Mouse (Mus musculus): ENCODE data around the gene Polr1d. TPM values are rescaled to one million over a fixed set of nuclear protein-coding genes. Genes with fewer than 3 reads are reported as not detected.

Gene Polr1d
- polyA plus RNA-seq, 1 experiment, result 33.0 TPM

DNA sequence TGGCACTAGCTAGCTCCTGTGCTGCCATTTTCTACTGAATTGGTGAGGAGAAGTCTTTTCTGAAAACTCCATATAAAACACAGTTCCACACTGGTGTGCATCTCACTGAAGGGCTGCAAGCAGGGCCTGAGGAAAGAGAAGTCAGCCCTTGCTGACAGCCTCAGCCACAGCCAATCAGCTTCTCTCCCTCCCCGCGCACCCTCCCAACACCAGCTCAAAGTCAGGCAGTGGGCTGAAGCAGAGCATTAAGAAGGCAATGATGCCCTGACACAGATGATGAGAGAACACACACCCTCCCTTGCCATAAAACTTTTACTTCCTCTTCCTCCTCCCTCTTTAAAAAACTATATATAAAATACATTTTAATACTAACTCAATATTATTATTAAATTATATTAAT, 16.8 kb upstream of the Polr1d start:
- peaks cover 8% of the 10 kb centered on the region for H3K4me1 ChIP-seq (ENCODE audit: control insufficient read depth, insufficient read depth, insufficient read length, low read length)
- TF ChIP-seq POLR2A (IDR thresholded peaks at IDR 0.05; ENCODE audit: low read depth, low read length) (no peak), CTCF (IDR thresholded peaks at IDR 0.05; ENCODE audit: extremely low read depth, insufficient read length, insufficient replicate concordance, low read depth, low read length) (no peak)
- H3K36me3 ChIP-seq (ENCODE audit: control insufficient read depth, insufficient read depth, low read length), result no peaks in the 10 kb centered on the region
- no peaks in the 10 kb centered on the region for H3K27me3 ChIP-seq (ENCODE audit: control insufficient read depth, insufficient read depth, low read length)
- WGBS, result 80% methylated on average over 2 of the region's 2 CpGs
- no peak overlapping the region for H3K4me3 ChIP-seq (ENCODE audit: low read depth, low read length)
- no peak overlapping the region for H3K27ac ChIP-seq (ENCODE audit: insufficient read depth, low read depth, low read length)

DNA sequence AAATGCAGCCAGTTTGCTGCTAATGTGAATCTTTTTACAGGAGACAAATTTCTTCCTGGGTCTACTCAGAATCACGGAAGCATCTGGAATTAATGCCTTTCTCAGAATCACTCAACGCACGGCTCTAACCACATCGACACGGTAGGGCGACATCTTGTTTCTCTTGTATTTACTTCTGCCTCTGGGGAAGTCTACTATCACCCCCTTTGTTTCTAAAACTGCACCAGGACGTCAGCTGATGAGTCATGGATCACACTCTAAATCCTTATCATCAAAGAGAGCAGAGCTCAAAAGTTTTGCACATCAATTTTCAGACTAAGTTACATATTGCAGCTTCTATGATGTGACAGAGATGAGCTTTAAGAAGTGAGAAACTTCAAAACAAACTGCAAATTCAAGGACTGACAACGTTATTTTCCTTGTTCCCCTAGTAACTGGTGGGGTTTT, 13.6 kb upstream of the Polr1d start:
- Histone ChIP-seq H3K27ac (ENCODE audit: insufficient read depth, low read depth, low read length) (no peak overlapping the region), H3K36me3 (ENCODE audit: control insufficient read depth, insufficient read depth, low read length) (no peaks in the 10 kb centered on the region), H3K27me3 (ENCODE audit: control insufficient read depth, insufficient read depth, low read length) (no peaks in the 10 kb centered on the region), H3K4me3 (ENCODE audit: low read depth, low read length) (no peak overlapping the region), H3K4me1 (ENCODE audit: control insufficient read depth, insufficient read depth, insufficient read length, low read length) (peaks cover 10% of the 10 kb centered on the region)
- TF ChIP-seq CTCF (IDR thresholded peaks at IDR 0.05; ENCODE audit: extremely low read depth, insufficient read length, insufficient replicate concordance, low read depth, low read length) (no peak), POLR2A (IDR thresholded peaks at IDR 0.05; ENCODE audit: low read depth, low read length) (no peak)
- WGBS, result 57% methylated on average over 8 of the region's 8 CpGs

DNA sequence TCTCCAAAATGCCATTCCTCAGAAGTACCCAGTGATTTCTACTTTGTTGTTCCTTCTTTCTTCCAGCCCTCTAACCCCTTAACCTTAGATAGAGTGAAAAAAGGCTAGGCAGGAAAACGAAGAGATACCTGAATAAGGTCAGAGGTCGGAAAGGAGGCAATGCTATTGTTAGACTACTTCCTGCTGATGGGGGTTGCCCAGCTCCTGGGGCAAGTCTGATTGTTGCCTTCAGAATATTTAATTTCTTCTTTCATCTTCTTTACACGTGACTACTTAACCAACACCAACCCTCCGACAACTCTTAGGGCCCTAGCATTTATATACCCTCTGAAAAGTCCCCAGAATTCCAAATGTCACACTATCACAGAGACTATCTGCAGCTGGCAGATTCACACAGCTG, 10.7 kb upstream of the Polr1d start:
- WGBS, result 60% methylated on average over 4 of the region's 4 CpGs
- Histone ChIP-seq H3K27me3 (ENCODE audit: control insufficient read depth, insufficient read depth, low read length) (no peaks in the 10 kb centered on the region), H3K4me1 (ENCODE audit: control insufficient read depth, insufficient read depth, insufficient read length, low read length) (peaks cover 5% of the 10 kb centered on the region; the same call in 1 of the 2 replicates), H3K36me3 (ENCODE audit: control insufficient read depth, insufficient read depth, low read length) (no peaks in the 10 kb centered on the region), H3K4me3 (ENCODE audit: low read depth, low read length) (no peak overlapping the region), H3K27ac (ENCODE audit: insufficient read depth, low read depth, low read length) (no peak overlapping the region)
- TF ChIP-seq POLR2A (IDR thresholded peaks at IDR 0.05; ENCODE audit: low read depth, low read length) (no peak), CTCF (IDR thresholded peaks at IDR 0.05; ENCODE audit: extremely low read depth, insufficient read length, insufficient replicate concordance, low read depth, low read length) (no peak)

DNA sequence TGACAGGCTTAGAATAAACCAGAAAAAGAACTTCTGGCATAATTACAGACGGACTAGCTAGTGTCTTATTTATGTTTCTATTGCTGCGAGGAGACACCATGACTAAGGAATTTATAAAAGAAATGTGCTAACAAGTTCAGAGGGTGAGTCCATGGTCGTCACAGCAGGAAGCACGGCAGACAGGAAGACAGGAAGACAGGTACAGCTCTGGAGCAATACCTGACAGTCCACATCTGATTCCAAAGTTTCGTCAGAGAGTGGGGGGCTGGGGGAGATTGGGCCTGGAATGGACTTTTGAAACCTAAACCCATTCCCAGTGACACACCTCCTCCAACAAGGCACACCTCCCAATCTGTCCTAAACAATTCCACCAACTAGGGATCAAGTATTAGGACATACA, 9.9 kb upstream of the Polr1d start:
- Histone ChIP-seq H3K27me3 (ENCODE audit: control insufficient read depth, insufficient read depth, low read length) (no peaks in the 10 kb centered on the region), H3K36me3 (ENCODE audit: control insufficient read depth, insufficient read depth, low read length) (no peaks in the 10 kb centered on the region), H3K27ac (ENCODE audit: insufficient read depth, low read depth, low read length) (no peak overlapping the region), H3K4me3 (ENCODE audit: low read depth, low read length) (no peak overlapping the region), H3K4me1 (ENCODE audit: control insufficient read depth, insufficient read depth, insufficient read length, low read length) (peaks cover 5% of the 10 kb centered on the region; the same call in 1 of the 2 replicates)
- 63% methylated on average over 5 of the region's 5 CpGs for WGBS
- TF ChIP-seq POLR2A (IDR thresholded peaks at IDR 0.05; ENCODE audit: low read depth, low read length), result no peak
- TF ChIP-seq CTCF (IDR thresholded peaks at IDR 0.05; ENCODE audit: extremely low read depth, insufficient read length, insufficient replicate concordance, low read depth, low read length), result no peak

DNA sequence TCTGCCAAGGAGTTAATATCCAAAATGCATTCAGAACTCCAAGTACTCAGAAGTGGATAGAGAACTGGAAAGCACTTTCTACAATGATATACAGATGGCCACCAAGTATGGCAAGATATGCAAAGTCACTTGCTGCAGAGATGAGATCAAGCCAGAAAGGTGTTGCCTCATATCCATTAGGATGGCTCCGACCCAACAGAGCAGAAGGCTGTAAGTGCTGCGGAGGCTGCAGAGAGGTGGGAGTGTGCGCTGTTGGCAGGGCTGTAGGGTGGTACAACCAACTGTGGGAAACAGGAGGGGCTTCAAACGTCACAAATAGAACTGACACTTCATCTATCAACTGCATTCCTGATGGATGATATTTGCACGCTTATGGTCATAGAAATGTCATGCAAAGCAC, 8.0 kb upstream of the Polr1d start:
- H3K27ac ChIP-seq (ENCODE audit: insufficient read depth, low read depth, low read length), result no peak overlapping the region
- H3K36me3 ChIP-seq (ENCODE audit: control insufficient read depth, insufficient read depth, low read length), result no peaks in the 10 kb centered on the region
- H3K27me3 ChIP-seq (ENCODE audit: control insufficient read depth, insufficient read depth, low read length), result no peaks in the 10 kb centered on the region
- TF ChIP-seq CTCF (IDR thresholded peaks at IDR 0.05; ENCODE audit: extremely low read depth, insufficient read length, insufficient replicate concordance, low read depth, low read length) (no peak), POLR2A (IDR thresholded peaks at IDR 0.05; ENCODE audit: low read depth, low read length) (no peak)
- 82% methylated on average over 5 of the region's 5 CpGs for WGBS
- H3K4me3 ChIP-seq (ENCODE audit: low read depth, low read length), result no peak overlapping the region
- peaks cover 7% of the 10 kb centered on the region; the same call in 1 of the 2 replicates for H3K4me1 ChIP-seq (ENCODE audit: control insufficient read depth, insufficient read depth, insufficient read length, low read length)

DNA sequence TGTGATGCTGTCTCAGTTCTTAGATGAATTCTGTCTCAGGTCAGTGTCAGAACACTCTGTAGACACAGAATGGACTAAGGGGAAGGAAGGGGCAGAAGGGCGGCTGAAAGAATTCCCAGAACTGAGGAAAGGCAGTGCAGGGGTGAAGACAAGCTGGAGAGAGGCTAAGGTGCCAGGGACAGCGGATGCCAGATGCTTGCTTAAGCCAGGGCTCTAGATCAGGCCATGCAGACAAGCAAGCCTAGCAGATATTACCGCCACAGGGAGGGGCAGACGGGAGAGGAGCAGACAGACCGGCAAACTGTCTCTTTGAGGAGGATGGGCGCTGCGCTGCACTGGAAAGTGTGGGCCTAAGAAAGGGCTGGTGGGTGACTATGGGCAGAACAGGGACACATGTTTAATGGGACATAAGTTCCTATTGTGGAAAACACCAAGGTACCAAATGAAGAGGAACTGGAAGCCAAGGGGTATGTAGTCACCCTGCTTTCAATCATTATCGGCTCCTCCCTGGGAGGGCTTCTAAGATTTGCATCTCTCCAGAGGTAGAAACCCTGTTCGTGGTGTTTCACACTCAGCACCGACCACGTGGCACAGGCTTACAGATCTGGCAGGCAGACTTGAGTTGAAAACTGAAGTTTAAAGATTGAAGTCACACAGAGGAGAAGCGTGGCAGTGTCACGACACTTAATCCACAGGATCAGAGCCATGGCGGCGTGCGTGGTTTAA, 5.9 kb upstream of the Polr1d start:
- no peak overlapping the region for H3K4me3 ChIP-seq (ENCODE audit: low read depth, low read length)
- whole genome bisulfite sequencing, result 78% methylated on average over 16 of the region's 16 CpGs
- H3K27ac ChIP-seq (ENCODE audit: insufficient read depth, low read depth, low read length), result peak overlapping the region; percentile 57
- H3K4me1 ChIP-seq (ENCODE audit: control insufficient read depth, insufficient read depth, insufficient read length, low read length), result peaks cover 10% of the 10 kb centered on the region; the same call in 1 of the 2 replicates
- no peaks in the 10 kb centered on the region for H3K36me3 ChIP-seq (ENCODE audit: control insufficient read depth, insufficient read depth, low read length)
- no peak for TF ChIP-seq POLR2A (IDR thresholded peaks at IDR 0.05; ENCODE audit: low read depth, low read length)
- no peak for TF ChIP-seq CTCF (IDR thresholded peaks at IDR 0.05; ENCODE audit: extremely low read depth, insufficient read length, insufficient replicate concordance, low read depth, low read length)
- H3K27me3 ChIP-seq (ENCODE audit: control insufficient read depth, insufficient read depth, low read length), result no peaks in the 10 kb centered on the region

DNA sequence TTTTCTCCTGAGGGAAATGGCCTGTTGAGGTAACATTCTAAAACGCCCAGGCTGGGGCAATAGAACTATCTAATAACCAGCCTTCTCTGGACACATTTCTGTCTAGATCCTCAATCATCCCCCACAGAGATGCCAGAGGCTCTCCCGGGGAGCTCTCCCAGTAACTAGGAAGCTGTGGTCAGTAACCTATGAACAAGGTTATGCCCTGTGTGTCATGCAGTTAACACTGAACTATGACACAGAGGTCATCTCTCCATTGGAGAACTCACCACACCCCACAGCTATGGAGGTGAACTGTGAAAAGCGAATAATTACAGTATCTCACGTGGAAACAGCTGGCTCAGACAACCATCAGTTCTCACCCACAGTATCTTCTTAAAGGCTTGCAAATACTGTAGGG, 5.0 kb upstream of the Polr1d start:
- no peak for TF ChIP-seq CTCF (IDR thresholded peaks at IDR 0.05; ENCODE audit: extremely low read depth, insufficient read length, insufficient replicate concordance, low read depth, low read length)
- no peak for TF ChIP-seq POLR2A (IDR thresholded peaks at IDR 0.05; ENCODE audit: low read depth, low read length)
- Histone ChIP-seq H3K4me3 (ENCODE audit: low read depth, low read length) (no peak overlapping the region), H3K36me3 (ENCODE audit: control insufficient read depth, insufficient read depth, low read length) (no peaks in the 10 kb centered on the region), H3K27ac (ENCODE audit: insufficient read depth, low read depth, low read length) (no peak overlapping the region; the same call in 1 of the 2 replicates), H3K27me3 (ENCODE audit: control insufficient read depth, insufficient read depth, low read length) (no peaks in the 10 kb centered on the region), H3K4me1 (ENCODE audit: control insufficient read depth, insufficient read depth, insufficient read length, low read length) (peaks cover 7% of the 10 kb centered on the region; the same call in 1 of the 2 replicates)
- 54% methylated on average over 4 of the region's 4 CpGs for WGBS
